Mouse (Mus musculus) retina, embryonic 14.5 days (tissue): ENCODE data around the gene Fibp.

Experiments
- DNase-seq: peaks from one replicate; pipeline ENCODE4 v3.0.0-alpha.2; 2015; ENCODE audit warnings: low spot score

Fibp gene

DNA sequence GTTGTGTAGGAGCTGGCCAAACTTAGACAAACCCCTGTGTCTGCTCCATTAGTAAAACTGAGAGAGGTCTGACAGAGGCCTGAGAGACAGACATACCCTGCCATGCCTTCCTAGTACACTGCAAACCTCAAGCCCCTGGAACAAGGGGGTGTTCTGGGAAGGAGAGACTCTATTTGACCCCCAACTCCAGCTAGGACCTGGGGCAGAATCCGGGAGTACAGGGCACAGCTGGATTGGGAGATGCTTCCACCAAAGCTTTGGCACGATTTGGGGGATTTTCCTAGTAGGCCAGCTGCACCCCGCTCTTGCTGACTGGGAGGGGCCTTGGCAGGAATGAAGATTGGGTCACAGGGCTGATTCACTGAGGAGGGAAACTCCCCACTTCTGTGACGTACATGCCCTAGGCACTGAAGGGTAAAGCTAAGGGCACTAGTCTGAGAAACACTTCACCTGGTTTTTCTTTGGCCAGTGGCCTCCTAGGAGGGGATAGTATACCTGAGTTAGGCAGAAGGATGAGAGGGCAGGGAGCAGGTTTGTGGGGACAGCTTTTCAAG is 28.4 kb upstream of the Fibp start:
- no peak for DNase-seq

- peak; percentile 48 for DNase-seq
Measured at GRCm38 (mm10) chr19:5432992-5433852, 27.2 kb upstream of the Fibp start.

DNA sequence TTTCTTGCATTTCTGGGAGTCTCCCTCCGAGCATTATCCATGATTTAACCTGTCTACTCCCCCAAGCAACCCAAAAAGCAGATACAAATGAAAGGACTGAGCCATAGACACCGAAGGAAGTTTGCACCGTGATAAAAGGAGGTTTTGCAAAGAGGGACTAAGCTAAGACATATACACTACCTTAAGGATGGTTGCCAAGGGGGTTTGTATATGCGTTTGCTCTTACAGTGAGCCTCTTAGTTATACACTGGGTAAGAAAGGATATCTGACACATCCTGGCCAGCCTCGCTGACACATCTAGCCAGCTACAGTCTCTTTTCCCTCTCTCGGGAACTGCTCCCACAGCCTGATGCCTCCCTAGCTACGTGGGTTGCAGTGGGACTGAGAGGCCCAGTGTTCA is 26.5 kb upstream of the Fibp start:
- DNase-seq, result no peak

DNA sequence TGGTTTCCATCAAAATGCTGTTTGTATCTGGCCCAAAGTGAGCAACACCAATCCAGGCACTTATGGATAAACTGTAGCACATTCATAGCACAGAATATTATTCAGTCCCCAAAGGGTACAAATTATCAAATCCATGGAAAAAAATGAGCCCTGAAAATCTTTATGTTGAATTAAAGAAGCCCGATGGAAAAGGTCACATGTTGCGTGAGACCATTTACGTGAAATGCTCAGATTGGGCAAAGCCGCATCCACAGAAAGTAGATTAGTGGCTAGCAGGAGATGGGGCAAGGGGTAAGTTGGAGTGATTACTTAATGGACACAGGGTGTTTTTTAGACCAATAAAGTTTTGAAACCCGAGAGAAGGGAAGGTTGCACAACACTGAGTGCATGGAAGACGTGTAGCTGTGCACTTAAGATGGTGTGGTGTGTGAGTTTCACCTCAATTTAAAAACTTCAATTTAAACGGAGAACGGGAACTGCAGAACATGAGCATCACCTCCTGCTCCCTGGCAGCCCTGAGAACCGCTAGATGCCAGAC is 16.0 kb upstream of the Fibp start:
- DNase-seq, result no peak

GRCm38 (mm10) chr19:5444954-5445353 is 15.5 kb upstream of the Fibp start:
- no peak for DNase-seq

GRCm38 (mm10) chr19:5445747-5446146 is 14.7 kb upstream of the Fibp start:
- DNase-seq, result no peak

GRCm38 (mm10) chr19:5447515-5448353 is 12.7 kb upstream of the Fibp start, which contains the start of gene Fosl1:
Gene Fosl1 (plus strand): TSS chr19:5447547.
- peak; percentile 61 for DNase-seq

DNA sequence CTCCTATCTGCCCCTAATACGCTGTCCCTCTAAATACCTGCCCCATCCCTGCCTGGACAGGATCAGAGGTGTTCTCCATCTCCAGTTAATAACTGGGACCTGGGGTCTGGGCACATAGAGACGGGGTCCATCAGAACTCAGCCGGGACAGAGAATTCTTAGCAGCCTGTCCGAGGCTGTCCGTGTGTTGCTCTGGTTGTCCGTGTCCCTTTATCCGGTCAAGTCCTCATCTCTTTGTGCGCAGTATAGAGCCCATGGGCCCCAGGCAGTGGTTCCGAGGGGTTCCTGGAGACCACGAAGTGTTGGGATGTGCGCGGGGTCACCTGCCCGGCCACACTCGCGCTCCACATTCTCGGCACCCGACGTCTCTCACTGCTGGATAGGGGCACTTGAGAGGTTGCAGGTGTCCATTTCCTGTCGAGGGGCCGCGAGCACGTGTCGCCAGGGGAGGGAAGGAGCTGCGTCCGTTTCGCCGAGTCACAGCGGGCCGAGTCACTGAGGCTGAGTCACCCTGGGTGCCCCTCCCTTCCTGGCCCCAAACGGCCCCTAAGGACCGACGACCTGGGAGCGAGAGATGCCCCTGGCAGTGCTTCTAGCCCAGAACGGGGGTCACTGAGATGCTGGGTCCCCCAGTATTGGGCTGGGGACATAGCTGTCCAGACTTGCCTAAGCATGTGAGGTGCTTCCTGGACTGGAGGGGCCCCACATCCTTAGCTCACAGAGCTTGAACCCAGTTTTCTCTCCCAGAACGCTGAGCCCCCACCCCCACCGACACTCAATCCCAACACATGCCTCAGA is 11.9 kb upstream of the Fibp start:
- DNase-seq, result no peak

DNA sequence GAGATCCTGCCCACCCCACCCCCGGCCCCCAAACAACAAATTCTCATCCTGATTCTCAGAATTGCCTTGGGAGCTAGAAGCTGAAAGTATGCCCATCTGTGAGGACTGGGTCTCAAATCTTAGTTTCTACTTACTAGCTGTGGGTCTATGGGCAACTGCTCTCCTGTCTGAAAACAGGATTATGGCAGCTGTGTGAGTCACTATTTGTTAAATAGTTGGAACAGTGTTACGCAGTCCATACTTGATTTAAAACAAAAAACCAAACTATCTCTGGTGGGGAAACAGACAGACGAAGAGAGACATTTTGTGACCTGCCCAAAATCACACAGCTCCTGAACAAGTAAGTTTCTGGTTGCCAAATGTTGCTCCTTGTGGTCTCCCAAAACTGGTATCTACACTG is 10.7 kb upstream of the Fibp start:
- DNase-seq, result no peak

DNA sequence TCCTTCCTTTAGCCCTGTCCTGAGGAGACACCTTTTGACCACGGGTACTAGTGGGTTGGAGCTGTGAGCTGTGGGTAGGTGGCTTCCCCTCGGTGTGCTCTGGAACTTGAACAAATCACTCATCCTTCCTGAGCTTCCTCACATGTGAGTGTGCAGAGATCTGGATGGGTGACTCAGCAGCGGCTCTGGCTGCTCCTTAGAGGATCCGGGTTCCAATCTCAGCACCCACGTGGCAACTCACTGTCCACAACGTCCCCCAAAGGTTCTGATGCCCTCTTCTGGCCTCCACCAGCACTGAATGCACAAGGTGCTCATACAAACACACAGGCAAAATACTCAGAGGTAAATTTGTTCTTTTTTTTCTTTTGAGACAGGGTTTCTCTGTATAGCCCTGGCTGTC is 8.6 kb upstream of the Fibp start:
- DNase-seq, result no peak

DNA sequence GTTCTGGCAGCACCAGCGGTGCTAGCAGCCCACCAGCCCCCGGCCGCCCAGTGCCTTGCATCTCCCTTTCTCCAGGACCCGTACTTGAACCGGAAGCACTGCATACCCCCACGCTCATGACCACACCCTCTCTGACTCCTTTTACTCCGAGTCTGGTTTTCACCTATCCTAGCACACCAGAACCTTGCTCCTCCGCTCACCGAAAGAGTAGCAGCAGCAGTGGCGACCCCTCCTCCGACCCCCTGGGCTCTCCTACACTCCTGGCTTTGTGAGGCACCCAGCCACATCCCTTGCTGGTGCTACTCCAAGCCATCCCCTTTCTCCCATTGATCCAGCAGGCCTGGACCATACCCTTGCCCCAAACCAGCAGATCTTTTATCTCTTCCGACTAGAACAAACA is 5.4 kb upstream of the Fibp start:
- no peak for DNase-seq

GRCm38 (mm10) chr19:5455568-5455967 is 4.8 kb upstream of the Fibp start:
- DNase-seq, result no peak

DNA sequence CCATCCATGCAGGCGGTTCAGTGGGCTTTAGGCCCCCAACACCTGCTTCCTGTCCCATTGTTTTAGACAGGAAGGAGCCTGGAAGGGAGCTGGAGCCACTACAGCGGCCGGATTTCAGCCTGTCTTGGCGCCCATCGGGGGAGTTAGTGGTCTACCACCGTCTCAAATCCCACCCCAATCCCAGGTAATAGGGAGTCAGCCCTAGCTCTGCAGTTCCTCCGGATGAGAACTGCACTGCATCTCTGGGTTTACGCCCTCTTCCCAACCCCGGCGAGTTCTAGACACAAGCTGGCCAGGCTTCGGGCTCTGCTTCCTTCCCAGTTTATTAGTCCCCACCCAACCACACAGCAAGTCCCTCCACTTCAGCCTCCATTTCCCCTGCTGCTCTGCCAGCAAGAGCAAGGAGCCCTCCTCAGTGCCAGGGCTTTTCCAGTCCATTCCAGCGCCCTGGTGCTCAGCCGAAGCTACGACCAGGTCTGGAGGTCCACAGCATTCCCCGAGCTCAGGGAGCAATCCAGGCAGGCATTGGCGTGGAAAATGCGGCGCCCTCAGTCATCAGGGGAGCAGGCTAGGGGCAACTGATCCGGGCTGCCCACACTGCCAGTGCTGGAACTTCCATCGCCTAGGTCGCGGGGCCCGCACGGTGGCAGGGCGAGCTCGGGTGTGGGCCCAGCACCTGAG is 4.0 kb upstream of the Fibp start:
- DNase-seq, result no peak

DNA sequence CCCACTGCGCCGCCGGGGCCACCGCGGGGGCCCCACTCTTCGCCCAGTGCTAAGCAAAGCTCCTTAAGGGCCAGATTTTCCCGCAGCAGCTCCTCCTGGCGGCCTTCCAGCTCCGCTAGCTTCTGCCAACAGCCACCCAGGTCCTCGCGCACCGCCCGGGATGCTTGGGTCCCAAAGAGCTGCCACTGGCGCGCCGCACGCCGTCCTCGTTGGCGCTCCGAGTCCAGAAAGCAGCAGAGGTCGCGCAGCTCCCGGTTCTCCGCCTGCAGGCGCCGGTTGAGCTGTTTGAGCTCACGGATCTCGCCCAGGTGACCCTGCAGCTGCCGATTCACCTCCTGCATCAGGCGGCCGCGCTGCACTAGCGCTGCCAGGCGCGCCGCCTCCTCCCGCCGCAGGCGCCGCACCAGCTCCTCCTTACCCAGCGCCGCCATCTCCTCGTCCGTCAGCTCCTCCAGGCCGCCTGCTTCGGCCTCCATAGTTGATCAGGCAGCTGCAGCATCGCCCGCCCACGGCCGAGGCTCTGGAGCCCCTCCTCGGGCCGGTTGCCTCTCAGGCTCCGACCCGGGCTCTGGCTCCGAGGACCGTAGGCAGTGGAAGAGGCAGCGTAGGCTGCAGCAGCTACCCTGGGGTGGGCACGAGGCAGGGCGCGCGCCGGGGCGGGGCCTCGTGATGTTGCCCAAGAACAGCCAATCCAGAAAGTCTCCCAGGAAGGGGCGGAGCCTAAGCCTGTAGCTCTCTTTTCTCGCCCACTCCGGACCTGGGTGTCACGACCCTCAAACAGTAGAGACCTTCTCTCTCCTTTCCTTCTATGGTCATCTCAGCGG is 3.3 kb upstream of the Fibp start:
- DNase-seq, result peak; percentile 96

GRCm38 (mm10) chr19:5457746-5458442 is 2.5 kb upstream of the Fibp start, which contains the start of gene Ccdc85b:
Gene Ccdc85b (minus strand): TSS chr19:5457894.
- no peak for DNase-seq

DNA sequence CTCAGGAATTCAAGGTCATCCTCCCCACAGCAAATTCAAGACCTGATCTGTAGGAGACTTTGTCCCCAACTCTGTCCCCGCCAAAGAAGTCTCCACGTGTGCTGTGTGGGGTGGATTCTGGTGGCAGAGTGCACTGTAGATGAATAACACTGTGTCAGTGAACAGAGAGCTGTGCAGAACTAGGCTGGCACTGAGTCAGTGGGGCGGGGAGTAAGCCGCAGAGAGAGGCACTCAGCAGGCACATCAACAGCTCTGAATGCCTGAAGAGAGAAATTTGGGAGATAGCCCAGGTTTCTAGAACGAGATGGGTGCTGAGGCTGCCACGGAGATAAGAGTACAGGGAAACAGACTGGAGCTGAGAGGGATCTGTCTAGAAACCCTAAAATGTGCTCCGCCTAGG is 1.4 kb upstream of the Fibp start:
- DNase-seq, result no peak

DNA sequence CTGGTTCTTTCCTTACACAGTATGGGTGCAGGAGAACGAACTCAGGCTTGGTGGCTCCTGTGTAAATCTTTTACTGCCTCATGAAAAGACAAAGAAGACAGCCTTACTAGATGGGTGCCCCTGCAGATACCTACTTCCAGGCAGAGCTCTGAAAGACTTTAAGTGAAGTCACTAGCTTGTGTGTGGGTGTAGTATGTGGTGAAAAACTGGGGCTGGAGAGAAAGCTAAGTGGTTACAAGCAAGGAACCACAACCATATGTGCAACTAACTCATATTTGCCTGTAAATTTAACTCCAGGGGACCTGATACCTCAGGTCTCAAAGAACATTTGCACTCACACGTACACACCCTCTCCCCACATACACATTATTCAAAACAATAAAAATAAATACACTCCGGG is 519 bp upstream of the Fibp start:
- DNase-seq, result no peak

DNA sequence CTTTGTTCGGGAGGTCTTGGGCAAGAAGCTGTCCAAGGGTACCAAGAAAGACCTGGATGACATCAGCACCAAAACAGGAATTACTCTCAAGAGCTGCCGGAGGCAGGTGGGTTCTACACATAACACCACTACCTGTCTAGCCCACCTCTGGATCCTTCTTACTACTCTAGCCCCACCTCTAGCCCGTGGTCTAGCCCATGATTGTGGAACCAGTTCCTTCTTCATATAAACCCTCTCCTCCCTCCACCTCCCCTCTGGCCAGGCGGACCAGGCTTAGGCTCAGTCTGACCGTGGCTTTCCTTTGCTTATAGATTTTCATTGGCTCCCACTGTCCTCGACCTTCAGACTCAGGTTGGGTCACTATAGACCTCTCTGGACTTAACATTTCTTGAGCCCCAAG is 996 bp downstream of the Fibp start:
- no peak for DNase-seq

DNA sequence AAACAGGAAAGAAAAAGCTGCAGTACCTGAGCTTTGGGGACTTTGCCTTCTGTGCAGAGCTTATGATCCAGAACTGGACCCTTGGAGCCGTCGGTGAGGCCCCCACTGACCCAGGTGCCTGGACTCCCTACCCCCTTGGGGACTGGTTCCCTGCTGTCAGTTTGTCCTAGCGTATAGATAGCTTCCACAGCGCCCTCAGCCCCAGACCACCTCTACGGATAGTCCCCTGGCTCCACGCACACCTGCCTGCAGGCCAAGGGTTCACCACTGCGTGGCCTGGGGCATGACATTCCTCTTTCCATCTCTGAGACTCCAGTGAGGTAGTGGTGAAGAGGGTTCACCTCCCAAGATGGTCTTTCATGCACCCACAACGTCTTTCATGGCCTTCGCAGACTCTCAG is 2.8 kb downstream of the Fibp start:
- no peak for DNase-seq
